In the genomic region with DNA sequence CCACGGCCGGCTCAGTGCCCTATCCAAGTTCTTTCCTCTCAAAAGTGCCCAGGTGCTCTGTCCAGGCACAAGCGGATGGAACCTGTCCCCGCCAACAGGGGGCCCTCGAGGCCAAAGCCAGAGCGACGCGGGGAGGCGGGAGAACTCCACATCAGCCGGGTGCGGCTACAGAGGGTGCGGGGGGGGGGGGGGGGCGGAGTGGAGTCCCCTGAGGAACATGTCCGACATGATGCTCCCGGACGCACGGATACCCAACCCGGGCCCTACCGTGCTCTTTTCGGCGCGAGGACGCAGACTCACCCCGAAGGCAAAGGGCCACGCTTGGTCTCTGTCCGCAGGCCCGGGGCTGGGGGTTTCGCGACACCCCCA, we compare ENCODE assay signal across 8 mouse cellular contexts. TPM values are rescaled to one million over a fixed set of nuclear protein-coding genes. Genes with fewer than 3 reads are reported as not detected.
A peak's percentile ranks its signal among the peaks of the same experiment; 100 is the strongest.
DNase-seq lines count a peak whose midpoint lies in the region; ATAC-seq and TF ChIP-seq lines count a peak whose summit lies in the region.

No protein-coding gene starts in this region.

- no peaks in the 10 kb centered on the region for H3K36me3 ChIP-seq in ES-Bruce4 (ENCODE audit: control insufficient read depth, insufficient read depth, low read length, poor library complexity, severe bottlenecking)
- H3K36me3 ChIP-seq in forebrain, embryonic 11.5 days (ENCODE audit: control insufficient read depth, insufficient read depth, low read length): no peaks in the 10 kb centered on the region
- no peaks in the 10 kb centered on the region for H3K36me3 ChIP-seq in heart, postnatal 0 days (replicated peaks; ENCODE audit: control insufficient read depth, insufficient read depth, low read length)

- peak; percentile 54 for TF ChIP-seq CTCF in ES-Bruce4 (IDR thresholded peaks at IDR 0.05; ENCODE audit: low read depth, low read length)
- TF ChIP-seq CTCF in bone marrow, adult 2 months (IDR thresholded peaks at IDR 0.05; ENCODE audit: control insufficient read depth, insufficient read depth, low read length): peak; percentile 34; the same call in 1 of the 2 replicates
- TF ChIP-seq CTCF in heart, postnatal 0 days (IDR thresholded peaks at IDR 0.05; ENCODE audit: low read depth): peak; percentile 66

- H3K27ac ChIP-seq in ES-Bruce4 (ENCODE audit: insufficient read depth, low read length): no peak overlapping the region
- H3K27ac ChIP-seq in bone marrow, adult 2 months (ENCODE audit: control insufficient read depth, insufficient read depth, low read depth, low read length, poor library complexity): peak overlapping the region; percentile 61
- H3K27ac ChIP-seq in forebrain, embryonic 11.5 days (ENCODE audit: low read depth, low read length): no peak overlapping the region
- peak overlapping the region; percentile 87 for H3K27ac ChIP-seq in heart, postnatal 0 days (ENCODE audit: low read depth)

- TF ChIP-seq EP300 in ES-Bruce4 (IDR thresholded peaks at IDR 0.05; ENCODE audit: insufficient read depth, low read depth, low read length): no peak
- no peak for TF ChIP-seq EP300 in heart, postnatal 0 days (IDR thresholded peaks at IDR 0.05; ENCODE audit: low read depth)

- H3K27me3 ChIP-seq in ES-Bruce4 (ENCODE audit: control insufficient read depth, insufficient read depth, low read length, poor library complexity, severe bottlenecking): no peaks in the 10 kb centered on the region
- H3K27me3 ChIP-seq in forebrain, embryonic 11.5 days (ENCODE audit: control insufficient read depth, insufficient read depth, low read length): peaks cover 24% of the 10 kb centered on the region
- no peaks in the 10 kb centered on the region for H3K27me3 ChIP-seq in heart, postnatal 0 days (ENCODE audit: control insufficient read depth, insufficient read depth, low read length)

- peaks cover 6% of the 10 kb centered on the region for H3K4me1 ChIP-seq in ES-Bruce4 (ENCODE audit: control insufficient read depth, insufficient read depth, low read length)
- H3K4me1 ChIP-seq in bone marrow, adult 2 months (ENCODE audit: control insufficient read depth, insufficient read depth, low read length): peaks cover 2% of the 10 kb centered on the region; the same call in 1 of the 2 replicates
- H3K4me1 ChIP-seq in forebrain, embryonic 11.5 days (replicated peaks; ENCODE audit: control insufficient read depth, insufficient read depth, low read length): peaks cover 12% of the 10 kb centered on the region; the same call in 1 of the 2 replicates
- H3K4me1 ChIP-seq in heart, postnatal 0 days (ENCODE audit: control insufficient read depth, insufficient read depth): peaks cover 35% of the 10 kb centered on the region

- no peaks in the 10 kb centered on the region for H3K9me3 ChIP-seq in ES-Bruce4 (replicated peaks; ENCODE audit: control insufficient read depth, insufficient read depth, low read length, poor library complexity, severe bottlenecking)
- H3K9me3 ChIP-seq in forebrain, embryonic 11.5 days (ENCODE audit: control insufficient read depth, low read length): no peaks in the 10 kb centered on the region
- no peaks in the 10 kb centered on the region for H3K9me3 ChIP-seq in heart, postnatal 0 days (replicated peaks; ENCODE audit: control insufficient read depth, low read length)

- peak overlapping the region; percentile 99 for H3K4me2 ChIP-seq in forebrain, embryonic 11.5 days (ENCODE audit: low read depth, low read length, severe bottlenecking)
- H3K4me2 ChIP-seq in heart, postnatal 0 days (ENCODE audit: low read depth, low read length): peak overlapping the region; percentile 98

- peak; percentile 72 for ATAC-seq in forebrain, embryonic 11.5 days (replicated peaks; ENCODE audit: low FRiP score)
- ATAC-seq in heart, postnatal 0 days (ENCODE audit: insufficient read depth, low read depth): peak; percentile 77
- ATAC-seq in erythroid progenitor cell, adult 5-6 weeks (replicated peaks; ENCODE audit: low FRiP score, poor library complexity, severe bottlenecking): no peak

- TF ChIP-seq POLR2A in ES-Bruce4 (IDR thresholded peaks at IDR 0.05; ENCODE audit: insufficient read depth, low read length): no peak
- no peak for TF ChIP-seq POLR2A in bone marrow, adult 2 months (IDR thresholded peaks at IDR 0.05; ENCODE audit: borderline replicate concordance, control insufficient read depth, low read depth, low read length)

- WGBS in bone marrow, adult 2 months: 2% methylated on average over 28 of the region's 29 CpGs
- under 1% methylated on average over 21 of the region's 29 CpGs for WGBS in forebrain, embryonic 11.5 days
- WGBS in heart, postnatal 0 days: 2% methylated on average over 26 of the region's 29 CpGs

- DNase-seq in forebrain, embryonic 11.5 days (ENCODE audit: low spot score): peak; percentile 86
- peak; percentile 72 for DNase-seq in heart, postnatal 0 days (ENCODE audit: low spot score)
- DNase-seq in kidney, postnatal 10 days: peak; percentile 89
- peak; percentile 87 for DNase-seq in lung, postnatal 36 days
- peak; percentile 70 for DNase-seq in retina, embryonic 14.5 days (ENCODE audit: low spot score)

- peak overlapping the region; percentile 77 for H3K4me3 ChIP-seq in ES-Bruce4 (ENCODE audit: low read depth, low read length)
- H3K4me3 ChIP-seq in bone marrow, adult 2 months (replicated peaks; ENCODE audit: control insufficient read depth, low read depth, low read length): peak overlapping the region; percentile 31
- H3K4me3 ChIP-seq in forebrain, embryonic 11.5 days (ENCODE audit: low read depth, low read length): peak overlapping the region; percentile 62
- peak overlapping the region; percentile 75 for H3K4me3 ChIP-seq in heart, postnatal 0 days (ENCODE audit: low read depth, low read length)

- H3K9ac ChIP-seq in ES-Bruce4 (ENCODE audit: low read depth, poor library complexity, severe bottlenecking): peak overlapping the region; percentile 77
- H3K9ac ChIP-seq in forebrain, embryonic 11.5 days (ENCODE audit: low read length): peak overlapping the region; percentile 65
- H3K9ac ChIP-seq in heart, postnatal 0 days (replicated peaks; ENCODE audit: low read depth, low read length): peak overlapping the region; percentile 69

RNA-seq across cellular contexts. Expression of a gene that starts 0.4 kb away (rescaled TPM):
- polyA plus RNA-seq in ES-Bruce4 (2011; ENCODE audit: insufficient read depth, insufficient read length, low read depth, missing spikeins): 16.8 and 18.9 TPM in 2 replicates
- polyA plus RNA-seq in bone marrow, adult 2 months (2011; ENCODE audit: insufficient read depth, insufficient read length, low replicate concordance, missing spikeins): 2.1 and 5.9 TPM in 2 replicates
- 6.3 and 8.9 TPM in 2 replicates for polyA plus RNA-seq in forebrain, embryonic 11.5 days (2014; fragmentation: Nextera tagmentation; extraction: Ambion mirVana)
- total RNA-seq in heart, postnatal 0 days (2014; rRNA removed; ENCODE audit: low replicate concordance): 27.7 and 34.4 TPM in 2 replicates
- 39.5 and 46.8 TPM in 2 replicates for polyA plus RNA-seq in heart, postnatal 0 days (2015; fragmentation: Nextera tagmentation; extraction: Ambion mirVana)
- 1.8 TPM in 1 of 2 replicates, not detected in the other for total RNA-seq in erythroid progenitor cell, adult 5-6 weeks (2015; ENCODE audit: low replicate concordance)
- 1.2 and 1.4 TPM in 2 replicates for total RNA-seq in erythroid progenitor cell, adult 5-6 weeks (2017; ENCODE audit: low replicate concordance)

Comparison
In these comparisons a context has a peak if more than half of its experiments do, and no peak if none do; other contexts are left out.
1. H3K27ac ChIP-seq: peak in bone marrow, adult 2 months (single experiment) and heart, postnatal 0 days (single experiment); none in ES-Bruce4 (single experiment) and forebrain, embryonic 11.5 days (single experiment).
2. Peak in every context shown above with its lines, with median percentiles within 50 percentile points of each other: H3K4me3 ChIP-seq, H3K9ac ChIP-seq, CTCF ChIP-seq and DNase-seq.